Mouse (Mus musculus) lung, adult 10 weeks (tissue): Measurements from ENCODE around the gene Elac2. TPM values are rescaled to one million over a fixed set of nuclear protein-coding genes. Genes with fewer than 3 reads are reported as not detected.

Experiments used
- polyA plus RNA-seq: library from polyadenylated mRNA; stranded (reverse); fragments of 350-450 nt; fragmentation: Illumina TruSeq; extraction: RNeasy Lipid Tissue Mini Kit (QIAGEN cat#74804); gene quantifications from one replicate; pipeline ENCODE4 v1.2.3, GENCODE M21; 2014; ENCODE audit warnings: low read depth, low replicate concordance; ENCODE audit not compliant: insufficient read depth

Elac2 gene
- polyA plus RNA-seq, result 8.1 TPM

DNA sequence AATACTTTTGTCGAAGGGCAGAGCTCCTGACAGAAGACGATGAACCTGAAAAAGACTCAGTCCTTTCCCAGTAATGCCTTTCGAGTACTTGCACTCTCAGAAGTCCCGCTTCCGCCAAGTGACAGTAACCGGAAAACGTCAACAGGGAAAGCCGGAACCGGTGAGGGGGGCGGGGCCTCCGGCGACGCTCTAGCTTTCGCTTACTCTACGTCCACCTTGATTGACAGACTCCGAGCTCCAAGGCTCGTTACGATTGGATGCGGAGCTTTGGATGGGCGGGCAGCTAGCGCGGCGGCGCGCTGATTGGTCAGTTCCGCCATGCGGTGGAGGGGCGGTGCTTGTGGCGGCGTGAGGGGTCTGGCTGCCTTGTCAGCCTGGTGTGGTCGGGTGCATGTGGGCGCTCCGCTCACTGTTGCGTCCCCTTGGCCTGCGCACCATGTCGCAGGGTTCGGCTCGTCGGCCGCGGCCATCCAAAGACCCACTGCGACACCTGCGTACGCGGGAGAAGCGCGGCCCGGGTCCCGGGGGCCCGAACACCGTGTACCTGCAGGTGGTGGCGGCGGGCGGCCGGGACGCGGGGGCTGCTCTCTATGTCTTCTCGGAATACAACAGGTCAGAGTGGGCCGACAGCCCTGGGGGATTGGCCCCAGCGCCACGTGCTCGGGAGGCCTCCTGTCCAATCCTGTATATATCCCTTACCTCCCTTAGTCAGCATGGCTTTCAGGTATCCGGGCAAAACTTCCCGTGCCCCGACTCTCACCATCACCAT lies at the start of gene Elac2:
Gene Elac2 (plus strand): TSS at position 319 of the 769 bp plus-strand sequence.

Other genes starting within 250 kb of the Elac2 start
- gene 1700086D15Rik, start 180.9 kb downstream of the Elac2 start, polyA plus RNA-seq, result not detected
- gene Arhgap44, start 183.9 kb downstream of the Elac2 start, polyA plus RNA-seq, result 16.6 TPM